Comparison of ENCODE assay signal across 8 mouse cellular contexts in the genomic region with DNA sequence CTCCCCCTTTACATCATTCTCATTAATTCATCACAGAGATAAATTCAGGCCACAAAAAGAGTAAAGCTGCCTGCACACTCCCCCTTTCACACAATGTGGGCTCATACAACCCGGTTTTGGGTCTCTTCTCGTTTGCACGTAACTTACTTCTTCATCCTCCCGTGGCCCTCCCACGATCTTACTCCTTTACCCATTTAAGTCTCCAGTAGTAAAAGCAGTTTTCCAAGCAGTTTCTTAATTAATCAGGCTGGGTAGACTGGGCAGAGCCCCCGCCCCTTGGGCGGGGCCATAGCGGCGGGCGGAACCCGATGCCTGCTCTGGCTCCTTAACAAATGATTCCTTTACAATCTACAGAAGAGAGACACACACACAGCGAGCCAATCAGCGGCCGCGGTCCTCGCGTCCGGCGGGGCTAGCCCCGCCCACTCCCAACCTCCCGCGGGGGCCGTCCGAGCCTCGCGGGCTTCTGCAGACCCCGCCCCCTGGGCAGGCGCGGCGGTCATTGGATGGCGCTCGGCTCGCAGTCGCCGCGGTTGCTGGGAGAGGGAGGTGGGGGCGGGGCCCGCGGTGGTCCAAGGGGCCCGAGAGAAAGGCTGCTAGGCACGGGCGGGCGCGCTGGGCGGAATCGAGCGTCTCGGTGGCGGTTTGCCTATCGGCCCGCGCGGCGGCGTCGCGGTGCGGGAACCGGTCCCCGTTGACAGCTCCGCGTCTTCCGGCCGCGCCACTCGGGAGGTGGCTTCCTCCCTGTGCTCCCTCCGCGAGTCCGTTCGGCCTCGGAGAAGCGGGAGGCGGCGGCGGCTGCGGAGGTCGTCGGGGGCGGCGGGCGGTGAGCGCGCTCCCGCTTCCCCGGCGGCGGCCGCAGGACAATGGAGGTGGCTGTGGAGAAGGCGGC. TPM values are rescaled to one million over a fixed set of nuclear protein-coding genes. Genes with fewer than 3 reads are reported as not detected.
A peak's percentile ranks its signal among the peaks of the same experiment; 100 is the strongest.
DNase-seq lines count a peak whose midpoint lies in the region; ATAC-seq and TF ChIP-seq lines count a peak whose summit lies in the region.

A gene (plus strand): TSS at position 567 of the 892 bp plus-strand sequence.

- H3K9me3 ChIP-seq in ES-E14 (ENCODE audit: control insufficient read depth, insufficient read depth, low read depth, low read length): peaks cover 14% of the 10 kb centered on the region
- H3K9me3 ChIP-seq in forebrain, embryonic 15.5 days: peaks cover 31% of the 10 kb centered on the region

- in situ Hi-C loops in ES-E14 (cut with MboI; ENCODE audit: low sequenced_read_pairs in 2 of 2, unreplicated experiment in 2 of 2): no loop called here

- intact Hi-C loops in heart, postnatal 25 days (cut with DNase I): loop anchor here (5.0 to 10.0 kb wide), 3 partner anchors 72 to 278 kb away; no protein-coding TSS in a partner anchor

- WGBS in forebrain, embryonic 15.5 days: under 1% methylated on average over 76 of the region's 89 CpGs
- under 1% methylated on average over 85 of the region's 89 CpGs for WGBS in lung, adult 2 months

- no peaks in the 10 kb centered on the region for H3K27me3 ChIP-seq in forebrain, embryonic 15.5 days

- H3K4me2 ChIP-seq in forebrain, embryonic 15.5 days (replicated peaks): peak within 1 kb of the TSS; percentile 42

- H3K4me1 ChIP-seq in ES-E14 (ENCODE audit: control insufficient read depth in 2 of 2, insufficient read depth in 2 of 2, low read length in 2 of 2, poor library complexity in 1 of 2): no peaks in the 10 kb centered on the region
- H3K4me1 ChIP-seq in forebrain, embryonic 15.5 days: no peaks in the 10 kb centered on the region; the same call in 1 of the 2 replicates
- H3K4me1 ChIP-seq in lung, adult 2 months (ENCODE audit: control insufficient read depth, insufficient read depth, low read length): no peaks in the 10 kb centered on the region; the same call in 1 of the 2 replicates

- TF ChIP-seq CTCF in lung, adult 2 months (IDR thresholded peaks at IDR 0.05; ENCODE audit: insufficient read depth, low read length): no peak

- peak; percentile 56; the same call in 1 of the 2 replicates for TF ChIP-seq POLR2A in lung, adult 2 months (IDR thresholded peaks at IDR 0.05; ENCODE audit: borderline replicate concordance, extremely low read depth, low read depth, low read length)

- H3K4me3 ChIP-seq in ES-E14 (ENCODE audit: insufficient read depth in 1 of 2, low read depth in 1 of 2, low read length in 2 of 2, poor library complexity in 1 of 2, severe bottlenecking in 1 of 2): peak within 1 kb of the TSS; percentile 97 to 99
- peak within 1 kb of the TSS; percentile 69 for H3K4me3 ChIP-seq in forebrain, embryonic 15.5 days
- H3K4me3 ChIP-seq in lung, adult 2 months (replicated peaks; ENCODE audit: extremely low read depth, low read depth, low read length): peak within 1 kb of the TSS; percentile 74

- peak; percentile 99 for ATAC-seq in forebrain, embryonic 15.5 days (replicated peaks)
- ATAC-seq in neutrophil, adult 5-6 weeks (ENCODE audit: extremely low read depth, insufficient number of reproducible peaks, low FRiP score, poor library complexity, severe bottlenecking): peak; percentile 86

- no peaks in the 10 kb centered on the region; the same call in 1 of the 2 replicates for H3K36me3 ChIP-seq in ES-E14 (ENCODE audit: control insufficient read depth, insufficient read depth, low read length, poor library complexity, severe bottlenecking)
- peaks cover 5% of the 10 kb centered on the region; the same call in 1 of the 2 replicates for H3K36me3 ChIP-seq in forebrain, embryonic 15.5 days

- H3K9ac ChIP-seq in ES-E14 (ENCODE audit: insufficient read depth, low read depth, low read length, poor library complexity, severe bottlenecking): peak within 1 kb of the TSS; percentile 100
- peak within 1 kb of the TSS; percentile 84 for H3K9ac ChIP-seq in forebrain, embryonic 15.5 days (replicated peaks)

- H3K27ac ChIP-seq in ES-E14 (ENCODE audit: insufficient read depth, low read depth, low read length, poor library complexity, severe bottlenecking): peak within 1 kb of the TSS; percentile 99
- peak within 1 kb of the TSS; percentile 99 for H3K27ac ChIP-seq in forebrain, embryonic 15.5 days (replicated peaks)

- DNase-seq in ES-E14 (ENCODE audit: low read depth, low spot score): peak; percentile 94
- DNase-seq in cerebellum, adult 11-12 months: peak; percentile 97
- peak; percentile 90 for DNase-seq in heart, postnatal 25 days (ENCODE audit: low spot score)
- peak; percentile 91 to 96 for DNase-seq in layer of hippocampus, adult 18-20 months (ENCODE audit: low spot score in 2 of 2)
- peak; percentile 91 for DNase-seq in lung, adult 2 months
- peak; percentile 89 to 93 for DNase-seq in thymus, adult 18-20 months

TF ChIP-seq in ES-E14, 5 proteins besides CTCF, POLR2A, EP300 and RAD21:
- TF ChIP-seq ZNF384 (IDR thresholded peaks at IDR 0.05; ENCODE audit: low read depth, low read length) (no peak), ZC3H11A (IDR thresholded peaks at IDR 0.05; ENCODE audit: borderline replicate concordance, low read depth, low read length) (no peak), HCFC1 (IDR thresholded peaks at IDR 0.05; ENCODE audit: borderline replicate concordance, insufficient read depth, low read length) (peak; percentile 37; the same call in 1 of the 2 replicates), CHD2 (IDR thresholded peaks at IDR 0.05; ENCODE audit: low read depth, low read length) (peak; percentile 82; the same call in 1 of the 2 replicates), MAFK (IDR thresholded peaks at IDR 0.05; ENCODE audit: insufficient read depth, low read depth, low read length) (no peak)

RNA-seq across cellular contexts. Expression of the gene that starts here (rescaled TPM):
- total RNA-seq in ES-E14 (2012; rRNA removed): 77.8 and 81.7 TPM in 2 replicates
- polyA plus RNA-seq in forebrain, embryonic 15.5 days (2015; fragmentation: Nextera tagmentation; extraction: Ambion mirVana): 16.9 and 17.1 TPM in 2 replicates
- 10 to 100 TPM; 29.0 to 33.9 TPM for total RNA-seq in heart, postnatal 25 days (2021)
- 10 to 100 TPM; 30.9 to 33.3 TPM for total RNA-seq in layer of hippocampus, adult 18-20 months (2021)
- 11.7 and 12.4 TPM in 2 replicates for polyA plus RNA-seq in lung, adult 2 months (2012; rRNA removed)
- total RNA-seq in neutrophil, adult 5-6 weeks (2017): 44.4 and 53.2 TPM in 2 replicates

Comparison
In these comparisons a context has a peak if more than half of its experiments do, and no peak if none do; other contexts are left out.
1. Peak in every context shown above with its lines: DNase-seq, ATAC-seq, H3K4me3 ChIP-seq and H3K27ac ChIP-seq.